Mouse (Mus musculus) liver, embryonic 14.5 days (tissue): ENCODE results near the gene Fam131a. TPM values are rescaled to one million over a fixed set of nuclear protein-coding genes. Genes with fewer than 3 reads are reported as not detected.
A peak's percentile ranks its signal among the peaks of the same experiment; 100 is the strongest.

Experiments used
- ATAC-seq: fragments of 200-750 bp; cut with Nextera tagmentation; 2 replicates; pipeline ENCODE4 v1.8.0; 2017; ENCODE audit warnings: moderate number of reproducible peaks, mild to moderate bottlenecking, moderate library complexity; ENCODE audit not compliant: insufficient read depth
- DNase-seq, 3 experiments: peaks; one replicate each; pipeline ENCODE4 v3.0.0-alpha.2; 2012 to 2013; ENCODE audit warnings: low read depth in 3 of 3, low spot score in 3 of 3
- H3K27ac ChIP-seq: fragments of 300-500 bp; sonication (generic); 2 replicates; pipeline ENCODE4 v1.5.1; 2014; ENCODE audit warnings: moderate library complexity, mild to moderate bottlenecking, control low read depth, inconsistent platforms
- H3K27me3 ChIP-seq: fragments of 300-500 bp; sonication (generic); 2 replicates; pipeline ENCODE4 v1.6.1; 2014; ENCODE audit warnings: mild to moderate bottlenecking, low read length, moderate library complexity; ENCODE audit not compliant: control insufficient read depth, insufficient read depth
- H3K36me3 ChIP-seq: fragments of 300-500 bp; sonication (generic); replicated peaks from 2 replicates; pipeline ENCODE4 v1.6.1; 2014; ENCODE audit warnings: low read depth; ENCODE audit not compliant: control insufficient read depth, insufficient read depth
- H3K4me1 ChIP-seq, 2 experiments: fragments of 200-500 bp in 1 of 2; fragments of 300-500 bp in 1 of 2; sonication (generic) in 1 of 2; replicated peaks; 2 replicates each; pipeline ENCODE4 v1.6.1; 2012 to 2014; ENCODE audit warnings: antibody characterized with exemption in 1 of 2, inconsistent platforms in 1 of 2, low read length in 1 of 2; ENCODE audit not compliant: control insufficient read depth in 2 of 2, insufficient read depth in 2 of 2
- H3K4me2 ChIP-seq: fragments of 300-500 bp; sonication (generic); 2 replicates; pipeline ENCODE4 v1.6.1; 2014; ENCODE audit warnings: low read depth, mild to moderate bottlenecking, control low read depth, moderate library complexity
- H3K4me3 ChIP-seq, 2 experiments: fragments of 200-500 bp in 1 of 2; fragments of 300-500 bp in 1 of 2; sonication (generic) in 1 of 2; 2 replicates each; pipeline ENCODE4 v1.5.1; 2012 to 2014; ENCODE audit warnings: low read depth in 2 of 2, low read length in 2 of 2, mild to moderate bottlenecking in 2 of 2, control low read depth in 1 of 2, inconsistent platforms in 1 of 2, moderate library complexity in 1 of 2; ENCODE audit not compliant: insufficient read depth in 1 of 2
- H3K9ac ChIP-seq: fragments of 300-500 bp; sonication (generic); replicated peaks from 2 replicates; pipeline ENCODE4 v1.6.1; 2014; ENCODE audit warnings: mild to moderate bottlenecking, control low read depth, moderate library complexity
- H3K9me3 ChIP-seq: fragments of 300-500 bp; sonication (generic); 2 replicates; pipeline ENCODE4 v1.6.1; 2016; ENCODE audit warnings: low read length, mixed read lengths; ENCODE audit not compliant: control insufficient read depth
- CTCF ChIP-seq: IDR thresholded peaks from 2 replicates; pipeline ENCODE4 v1.5.1; 2016; ENCODE audit warnings: antibody characterized with exemption, low read depth, control low read depth
- EP300 ChIP-seq: IDR thresholded peaks from 2 replicates; pipeline ENCODE4 v1.6.1; 2016; ENCODE audit warnings: antibody characterized with exemption, low read depth
- WGBS: fragments of 180-500 bp; shearing (Covaris S2); extraction: QIAGEN DNeasy Blood & Tissue Kit; methylation state at CpG from one replicate; pipeline ENCODE4 v1.1.7; 2014; ENCODE audit not compliant: insufficient replicate concordance; 5-methylcytosine and 5-hydroxymethylcytosine counted together
- polyA plus RNA-seq, 2 experiments: library from polyadenylated mRNA; depleted of rRNA in 1 of 2; stranded (reverse) in 1 of 2; unstranded in 1 of 2; fragments of >200 nt; fragmentation: Nextera tagmentation in 1 of 2; extraction: Ambion mirVana in 1 of 2; gene quantifications; 2 replicates each; pipeline versions ENCODE4 v1.2.1 to v1.2.3; 2012 to 2014

Fam131a gene
- polyA plus RNA-seq, 2 experiments: 1.3 to 1.4 TPM

GRCm38 (mm10) chr16:20723247-20723646 lies 30.2 kb downstream of the Fam131a start:
- WGBS: 57% methylated on average over 4 of the region's 4 CpGs
- no peak overlapping the region for H3K4me2 ChIP-seq

GRCm38 (mm10) chr16:20724338-20724748 lies 31.3 kb downstream of the Fam131a start:
- H3K27me3 ChIP-seq: no peaks in the 10 kb centered on the region; the same call in 1 of the 2 replicates
- no peak overlapping the region for H3K27ac ChIP-seq
- DNase-seq (no peak), ATAC-seq (peak; percentile 53)
- H3K36me3 ChIP-seq: no peaks in the 10 kb centered on the region; the same call in none of the 2 replicates
- H3K4me2 ChIP-seq: no peak overlapping the region
- H3K9me3 ChIP-seq: no peaks in the 10 kb centered on the region
- no peak overlapping the region for H3K9ac ChIP-seq
- WGBS: 25% methylated on average over 5 of the region's 5 CpGs
- no peak overlapping the region for H3K4me3 ChIP-seq
- H3K4me1 ChIP-seq: peaks cover 0 to 4% of the 10 kb centered on the region in 2 experiments; a peak in 1 of 4 replicates
- TF ChIP-seq EP300 (no peak), CTCF (peak; percentile 87)

More at GRCm38 (mm10) chr16:20723247-20723646, 30.2 kb downstream of the Fam131a start:
- no peak for TF ChIP-seq EP300
- no peak for TF ChIP-seq CTCF
- no peak overlapping the region for H3K27ac ChIP-seq
- ATAC-seq (no peak), DNase-seq (no peak)
- no peaks in the 10 kb centered on the region; the same call in none of the 2 replicates for H3K36me3 ChIP-seq
- peaks cover 5 to 9% of the 10 kb centered on the region in 2 experiments; a peak in 3 of 4 replicates for H3K4me1 ChIP-seq
- no peak overlapping the region for H3K9ac ChIP-seq
- H3K9me3 ChIP-seq: no peaks in the 10 kb centered on the region
- no peak overlapping the region for H3K4me3 ChIP-seq
- no peaks in the 10 kb centered on the region; the same call in 1 of the 2 replicates for H3K27me3 ChIP-seq

- TF ChIP-seq EP300 (no peak), CTCF (no peak)
These were observed 32.3 kb downstream of the Fam131a start for GRCm38 (mm10) chr16:20725321-20725720.

GRCm38 (mm10) chr16:20725750-20726149 lies 32.7 kb downstream of the Fam131a start:
- TF ChIP-seq CTCF: no peak
- TF ChIP-seq EP300: no peak
- DNase-seq (no peak), ATAC-seq (no peak)
- WGBS: 56% methylated on average over 4 of the region's 4 CpGs
- Histone ChIP-seq H3K27ac (no peak overlapping the region), H3K4me2 (no peak overlapping the region), H3K4me3 (no peak overlapping the region), H3K9me3 (no peaks in the 10 kb centered on the region), H3K9ac (no peak overlapping the region), H3K4me1 (peaks cover 0 to 5% of the 10 kb centered on the region in 2 experiments; a peak in 1 of 4 replicates), H3K27me3 (no peaks in the 10 kb centered on the region; the same call in 1 of the 2 replicates), H3K36me3 (no peaks in the 10 kb centered on the region; the same call in 1 of the 2 replicates)

More at GRCm38 (mm10) chr16:20725321-20725720, 32.3 kb downstream of the Fam131a start:
- Histone ChIP-seq H3K9ac (no peak overlapping the region), H3K27me3 (no peaks in the 10 kb centered on the region; the same call in 1 of the 2 replicates), H3K36me3 (no peaks in the 10 kb centered on the region; the same call in none of the 2 replicates), H3K4me2 (no peak overlapping the region), H3K4me1 (peaks cover 0 to 5% of the 10 kb centered on the region in 2 experiments; a peak in 1 of 4 replicates), H3K9me3 (no peaks in the 10 kb centered on the region), H3K4me3 (no peak overlapping the region), H3K27ac (no peak overlapping the region)
- ATAC-seq (no peak), DNase-seq (no peak)
- 75% methylated on average over 7 of the region's 7 CpGs for WGBS

- Histone ChIP-seq H3K36me3 (no peaks in the 10 kb centered on the region; the same call in 1 of the 2 replicates), H3K4me1 (peaks cover 0 to 5% of the 10 kb centered on the region in 2 experiments; a peak in 1 of 4 replicates), H3K9me3 (no peaks in the 10 kb centered on the region), H3K27ac (no peak overlapping the region), H3K9ac (no peak overlapping the region), H3K27me3 (peaks cover 1% of the 10 kb centered on the region), H3K4me3 (no peak overlapping the region), H3K4me2 (no peak overlapping the region)
- TF ChIP-seq EP300 (no peak), CTCF (no peak)
- no peak for ATAC-seq
- no peak for DNase-seq
- 36% methylated on average over 1 of the region's 1 CpGs for WGBS
These were observed 33.3 kb downstream of the Fam131a start for GRCm38 (mm10) chr16:20726384-20726783.
